Mouse (Mus musculus) ES-E14 (cell line): ENCODE results near the gene 2700049A03Rik.

ENCODE experiments used
- CHD2 ChIP-seq: IDR thresholded peaks from 2 replicates; pipeline ENCODE4 v1.6.1; 2014; ENCODE audit warnings: mild to moderate bottlenecking, low read depth, low read length, inconsistent platforms
- ZNF384 ChIP-seq: IDR thresholded peaks from 2 replicates; pipeline ENCODE4 v1.6.1; 2012; ENCODE audit warnings: low read depth, low read length, inconsistent platforms

- TF ChIP-seq CHD2 (no peak), ZNF384 (no peak)
Measured at GRCm38 (mm10) chr12:71274519-71275237, 138.0 kb downstream of the 2700049A03Rik start.
